9 mouse cellular contexts compared by ENCODE assay signal in the genomic region with DNA sequence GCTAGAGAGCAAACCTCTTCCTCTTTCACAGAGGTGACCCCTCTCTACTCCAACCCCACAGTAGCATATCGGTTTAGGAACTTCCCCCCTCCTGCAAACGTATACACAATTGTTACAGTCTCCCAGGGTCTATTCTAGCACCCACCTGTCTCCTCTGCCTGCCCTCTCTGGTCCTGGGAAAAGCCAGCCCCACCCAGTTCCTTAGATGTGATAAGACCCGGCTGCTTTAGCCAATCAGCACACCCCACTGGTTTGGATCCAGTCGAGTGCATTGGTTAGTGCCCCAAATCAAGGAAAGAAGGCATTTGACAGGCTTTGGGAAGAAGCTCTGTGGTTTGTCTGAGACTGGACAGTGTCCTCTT. TPM values are rescaled to one million over a fixed set of nuclear protein-coding genes. Genes with fewer than 3 reads are reported as not detected.
DNase-seq lines count a peak whose midpoint lies in the region; ATAC-seq and TF ChIP-seq lines count a peak whose summit lies in the region.
"Had no signal": no experiment of that assay in that cellular context is flagged by ENCODE, and none has a peak within 500 bp of the region (broad histone marks: within the 10 kb centered on the region; RNA-seq: fewer than 3 reads in every experiment).

No protein-coding gene starts in this region.

- no peak overlapping the region for H3K9ac ChIP-seq in liver, embryonic 12.5 days
- H3K9ac ChIP-seq in MEL (ENCODE audit: control insufficient read depth, low read depth, low read length, poor library complexity, severe bottlenecking): no peak overlapping the region
- H3K9ac ChIP-seq in neural tube, embryonic 14.5 days (replicated peaks; ENCODE audit: low read depth, low read length): no peak overlapping the region

- DNase-seq in liver (no peak), MEL (ENCODE audit: low read depth, low spot score) (peak; percentile 40)
- no peak for DNase-seq in gastrocnemius, postnatal 36 days
- DNase-seq: right cerebral cortex, postnatal 4 days had no signal

- H3K4me1 ChIP-seq in liver, embryonic 12.5 days: peaks cover 16% of the 10 kb centered on the region
- peaks cover 0 to 12% of the 10 kb centered on the region in 2 experiments; a peak in 3 of 4 replicates for H3K4me1 ChIP-seq in MEL (ENCODE audit: control insufficient read depth in 1 of 2, insufficient read depth in 2 of 2, low read length in 2 of 2)
- H3K4me1 ChIP-seq in neural tube, embryonic 14.5 days (ENCODE audit: control insufficient read depth, insufficient read depth, low read length): 0 out of 2 replicates have a peak, but pooled peaks cover 2% of the 10 kb centered on the region

- TF ChIP-seq POLR2A in MEL (IDR thresholded peaks at IDR 0.05; ENCODE audit: control insufficient read depth in 1 of 2, insufficient read depth in 1 of 2, low read depth in 1 of 2, low read length in 2 of 2, poor library complexity in 1 of 2): no peak

- ATAC-seq in liver, embryonic 12.5 days: peak; percentile 31; the same call in 1 of the 2 replicates
- peak; percentile 4 for ATAC-seq in common myeloid progenitor, adult 5-6 weeks (replicated peaks; ENCODE audit: low read depth, poor library complexity, severe bottlenecking)
- ATAC-seq in neural tube, embryonic 14.5 days (ENCODE audit: low read depth): peak; percentile 10; the same call in 1 of the 2 replicates
- ATAC-seq in cerebellum, adult (ENCODE audit: insufficient number of reproducible peaks, low FRiP score, low TSS enrichment): no peak

- no peak overlapping the region for H3K27ac ChIP-seq in liver, embryonic 12.5 days
- no peak overlapping the region for H3K27ac ChIP-seq in MEL (ENCODE audit: control insufficient read depth, low read depth, low read length)
- no peak overlapping the region for H3K27ac ChIP-seq in neural tube, embryonic 14.5 days (ENCODE audit: low read depth, low read length)
- H3K27ac ChIP-seq: hindbrain, embryonic 14.5 days had no signal

- TF ChIP-seq RAD21 in MEL (IDR thresholded peaks at IDR 0.05; ENCODE audit: low read depth, low read length): no peak

- H3K27me3 ChIP-seq in liver, embryonic 12.5 days (replicated peaks): peaks cover 46% of the 10 kb centered on the region
- peaks cover 0 to 3% of the 10 kb centered on the region in 2 experiments; a peak in 3 of 4 replicates for H3K27me3 ChIP-seq in MEL (ENCODE audit: control insufficient read depth in 1 of 2, insufficient read depth in 2 of 2, low read length in 2 of 2)
- no peaks in the 10 kb centered on the region for H3K27me3 ChIP-seq in neural tube, embryonic 14.5 days (ENCODE audit: control insufficient read depth, insufficient read depth, low read length)

- no peaks in the 10 kb centered on the region for H3K36me3 ChIP-seq in liver, embryonic 12.5 days
- peaks cover 0 to 3% of the 10 kb centered on the region in 2 experiments; a peak in 2 of 4 replicates for H3K36me3 ChIP-seq in MEL (ENCODE audit: control insufficient read depth in 1 of 2, insufficient read depth in 2 of 2, low read length in 2 of 2)
- H3K36me3 ChIP-seq in neural tube, embryonic 14.5 days (ENCODE audit: control insufficient read depth, insufficient read depth, low read length): no peaks in the 10 kb centered on the region

- H3K4me3 ChIP-seq in liver, embryonic 12.5 days: no peak overlapping the region
- no peak overlapping the region for H3K4me3 ChIP-seq in MEL (ENCODE audit: control insufficient read depth in 1 of 2, insufficient read depth in 1 of 2, low read depth in 2 of 2, low read length in 2 of 2)
- no peak overlapping the region for H3K4me3 ChIP-seq in neural tube, embryonic 14.5 days (ENCODE audit: low read depth, low read length)

- 10% methylated on average over 4 of the region's 4 CpGs for WGBS in liver, embryonic 12.5 days (ENCODE audit: insufficient replicate concordance)
- 29% methylated on average over 4 of the region's 4 CpGs for WGBS in neural tube, embryonic 14.5 days

- no peak; a peak in 2 of 4 replicates for TF ChIP-seq EP300 in MEL (IDR thresholded peaks at IDR 0.05; ENCODE audit: low read depth in 1 of 2, low read length in 2 of 2)

- no peaks in the 10 kb centered on the region for H3K79me2 ChIP-seq in MEL (ENCODE audit: control insufficient read depth, insufficient read depth, low read length, poor library complexity)

- intact Hi-C loops in gastrocnemius, postnatal 36 days (cut with DNase I): loop anchor here (1.0 to 5.0 kb wide), 2 partner anchors 89 to 158 kb away; no protein-coding TSS in a partner anchor

- no peaks in the 10 kb centered on the region for H3K9me3 ChIP-seq in liver, embryonic 12.5 days (replicated peaks)
- H3K9me3 ChIP-seq in MEL (replicated peaks; ENCODE audit: insufficient read depth, low read length): no peaks in the 10 kb centered on the region
- no peaks in the 10 kb centered on the region for H3K9me3 ChIP-seq in neural tube, embryonic 14.5 days (ENCODE audit: control insufficient read depth, low read length)

- no peak for TF ChIP-seq CTCF in MEL (IDR thresholded peaks at IDR 0.05 in 2 of 3, conservative IDR thresholded peaks at IDR 0.05 in 1 of 3; ENCODE audit: control insufficient read depth in 1 of 3, insufficient read depth in 1 of 3, low read depth in 2 of 3, low read length in 3 of 3, poor library complexity in 1 of 3, severe bottlenecking in 1 of 3)

- H3K4me2 ChIP-seq in liver, embryonic 12.5 days: peak overlapping the region; percentile 48
- H3K4me2 ChIP-seq in neural tube, embryonic 14.5 days (ENCODE audit: low read depth, low read length): no peak overlapping the region

TF ChIP-seq in MEL, 35 proteins besides CTCF, POLR2A, EP300 and RAD21:
- TF ChIP-seq USF2 (IDR thresholded peaks at IDR 0.05; ENCODE audit: borderline replicate concordance in 1 of 2, insufficient read depth in 1 of 2, low read depth in 1 of 2, low read length in 2 of 2): no peak
- no peak for TF ChIP-seq MAFK (IDR thresholded peaks at IDR 0.05; ENCODE audit: borderline replicate concordance, low read depth, low read length)
- TF ChIP-seq ETS1 (IDR thresholded peaks at IDR 0.05; ENCODE audit: low read depth, low read length): no peak
- no peak for TF ChIP-seq MAX (IDR thresholded peaks at IDR 0.05; ENCODE audit: low read length)
- TF ChIP-seq MXI1 (IDR thresholded peaks at IDR 0.05; ENCODE audit: low read depth, low read length): no peak
- TF ChIP-seq HCFC1 (IDR thresholded peaks at IDR 0.05; ENCODE audit: low read depth, low read length): no peak
- no peak for TF ChIP-seq MEF2A (IDR thresholded peaks at IDR 0.05; ENCODE audit: extremely low read depth, insufficient replicate concordance, low read depth, low read length, poor library complexity, severe bottlenecking)
- TF ChIP-seq POLR2AphosphoS2 (IDR thresholded peaks at IDR 0.05; ENCODE audit: low read length): no peak
- no peak for TF ChIP-seq NELFE (IDR thresholded peaks at IDR 0.05; ENCODE audit: low read depth, low read length)
- TF ChIP-seq GABPA (IDR thresholded peaks at IDR 0.05; ENCODE audit: low read depth, low read length): no peak
- TF ChIP-seq E2F4 (IDR thresholded peaks at IDR 0.05; ENCODE audit: borderline replicate concordance, low read depth, low read length): no peak

RNA-seq across cellular contexts. Expression of gene Arhgap22, which starts 0.9 kb away (rescaled TPM):
- 4.6 and 6.8 TPM in 2 replicates for polyA plus RNA-seq in liver, embryonic 12.5 days (2016; fragmentation: Nextera tagmentation; extraction: Ambion mirVana)
- 0.07 TPM in 1 of 2 replicates, not detected in the other for total RNA-seq in MEL (2012; rRNA removed)
- under 1 TPM in 1 of 2 experiments, not detected in 1; 0.11 TPM for polyA plus RNA-seq in MEL (2012; ENCODE audit: insufficient read depth in 1 of 2, insufficient read length in 2 of 2, low read depth in 1 of 2, low replicate concordance in 2 of 2, missing spikeins in 1 of 2)
- total RNA-seq in common myeloid progenitor, adult 5-6 weeks (2017): 0.09 TPM in 1 of 2 replicates, not detected in the other
- 1.5 and 4.3 TPM in 2 replicates for polyA plus RNA-seq in neural tube, embryonic 14.5 days (2014; fragmentation: Nextera tagmentation; extraction: Ambion mirVana)
- total RNA-seq in gastrocnemius, postnatal 36 days (2021): 1 to 10 TPM; 1.2 to 1.6 TPM

RNA-seq across cellular contexts. Expression of gene Wdfy4, which starts 29.4 kb away (rescaled TPM):
- 1.6 and 2.1 TPM in 2 replicates for polyA plus RNA-seq in liver, embryonic 12.5 days (2016; fragmentation: Nextera tagmentation; extraction: Ambion mirVana)
- total RNA-seq in MEL (2012; rRNA removed): 25.0 and 27.0 TPM in 2 replicates
- polyA plus RNA-seq in MEL (2012; ENCODE audit: insufficient read depth in 1 of 2, insufficient read length in 2 of 2, low read depth in 1 of 2, low replicate concordance in 2 of 2, missing spikeins in 1 of 2): 10 to 100 TPM; 30.9 to 34.8 TPM
- 82.0 and 95.8 TPM in 2 replicates for total RNA-seq in common myeloid progenitor, adult 5-6 weeks (2017)
- polyA plus RNA-seq in neural tube, embryonic 14.5 days (2014; fragmentation: Nextera tagmentation; extraction: Ambion mirVana): 0.24 and 0.25 TPM in 2 replicates
- under 1 TPM; 0.47 to 0.59 TPM for total RNA-seq in gastrocnemius, postnatal 36 days (2021)

Comparison
In these comparisons a context has a peak if more than half of its experiments do, and no peak if none do; other contexts are left out.
1. RNA of gene Wdfy4, which starts 29.4 kb away (total RNA-seq): 82.0 to 95.8 TPM in common myeloid progenitor, adult 5-6 weeks and 25.0 to 27.0 TPM in MEL; 0.47 to 0.59 TPM in gastrocnemius, postnatal 36 days; every median in the first group is over 10 times any median in the second.